Mouse (Mus musculus) skeletal muscle tissue, postnatal 0 days (tissue): ENCODE results near the gene Lce3c. TPM values are rescaled to one million over a fixed set of nuclear protein-coding genes. Genes with fewer than 3 reads are reported as not detected.

Experiments used
- polyA plus RNA-seq: library from polyadenylated mRNA; unstranded; fragments of >200 nt; fragmentation: Nextera tagmentation; extraction: Ambion mirVana; gene quantifications from 2 replicates; pipeline ENCODE4 v1.2.1, GENCODE M21; 2015

Lce3c gene
- polyA plus RNA-seq, result 5.2 TPM in 1 of 2 replicates, not detected in the other

DNA sequence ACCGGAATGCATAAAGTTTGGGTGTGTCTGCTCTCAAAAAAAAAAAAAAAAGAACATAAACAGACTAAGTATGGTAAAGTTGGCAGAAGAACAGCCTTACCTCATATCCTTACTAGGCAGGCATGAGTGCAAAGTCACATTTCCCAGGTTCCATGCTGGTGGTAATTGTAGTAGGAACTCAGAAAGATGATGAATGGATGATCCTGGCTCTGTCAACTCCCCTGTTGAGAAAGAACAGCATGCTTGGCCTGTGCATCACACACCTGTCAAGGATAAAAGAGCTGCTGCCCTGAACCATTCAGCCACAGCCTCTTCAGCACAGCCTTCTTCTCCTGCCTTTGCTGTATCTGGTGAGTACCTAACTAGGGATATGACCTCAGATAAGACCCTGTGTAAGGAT is at the start of gene Lce3c:
Gene Lce3c, plus strand, starts transcription at position 301 of the 400 bp plus-strand sequence.

GRCm38 (mm10) chr3:92926130-92926529 is 18.2 kb upstream of the Lce3c start, which contains the start of gene Lce3a:
Lce3a (minus strand) TSS chr3:92926230.

DNA sequence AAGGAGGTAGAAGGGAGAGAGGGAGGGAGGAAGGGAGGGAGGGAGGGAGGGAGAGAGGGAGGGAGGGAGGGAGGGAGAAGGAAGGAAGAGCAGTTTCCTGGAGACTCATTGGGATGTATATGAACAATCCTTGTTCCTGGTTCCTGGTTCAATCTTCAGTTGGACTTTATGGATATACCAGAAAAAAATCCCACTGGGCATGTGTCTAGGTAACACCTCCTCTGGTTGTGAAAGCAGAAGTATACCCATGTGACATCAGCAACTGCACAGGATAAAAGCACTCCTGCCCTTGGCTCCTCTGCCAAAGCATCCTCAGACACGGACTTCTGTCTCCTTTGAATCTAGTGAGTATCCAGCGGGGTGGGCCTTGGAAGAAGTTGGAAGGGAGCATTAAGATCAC is 11.6 kb upstream of the Lce3c start, which contains the start of gene Lce3b:
Gene Lce3b, plus strand, starts transcription at position 301 of the 400 bp plus-strand sequence.

GRCm38 (mm10) chr3:92957090-92957489 is 12.8 kb downstream of the Lce3c start, which contains the start of gene Lce3d:
Lce3d (plus strand) TSS chr3:92957390.

DNA sequence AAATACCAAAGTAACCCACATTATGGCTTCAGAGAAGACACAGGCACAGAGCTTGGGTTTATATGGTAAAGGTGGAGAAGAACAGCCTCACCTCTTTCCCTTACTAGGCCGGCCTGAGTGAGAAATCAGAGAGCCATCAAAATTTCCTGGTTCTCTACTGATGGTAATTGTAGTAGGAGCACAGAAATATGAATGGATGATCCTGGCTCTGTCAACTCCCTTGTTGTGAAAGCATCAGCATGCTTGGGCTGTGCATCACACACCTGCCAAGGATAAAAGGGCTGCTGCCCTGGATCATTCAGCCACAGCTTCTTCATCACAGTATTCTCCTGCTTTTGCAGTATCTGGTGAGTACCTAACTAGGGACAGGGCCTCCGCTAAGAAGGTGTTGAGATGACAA is 22.5 kb downstream of the Lce3c start, which contains the start of gene Lce3e:
Gene Lce3e, plus strand, starts transcription at position 301 of the 400 bp plus-strand sequence.

DNA sequence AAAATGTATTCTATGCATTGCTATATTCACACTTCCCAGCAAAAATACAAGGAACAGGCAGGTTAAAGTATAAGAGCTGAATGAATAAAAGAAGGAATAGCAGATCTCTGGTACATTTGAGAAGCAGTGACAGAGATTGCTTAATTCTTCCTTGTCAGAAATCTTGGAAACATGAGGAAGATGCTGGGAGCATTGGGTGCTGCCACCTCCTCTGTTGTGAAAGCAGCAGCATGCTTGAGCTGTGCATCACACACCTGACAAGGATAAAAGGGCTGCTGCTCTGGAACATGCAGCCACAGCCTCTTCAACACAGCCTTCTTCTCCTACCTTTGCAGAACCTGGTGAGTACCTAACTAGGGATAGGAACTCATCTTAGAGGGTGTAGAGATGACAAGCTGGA is 47.6 kb downstream of the Lce3c start, which contains the start of gene Lce3f:
Gene Lce3f, plus strand, starts transcription at position 301 of the 400 bp plus-strand sequence.

Other genes with a start within 250 kb of the Lce3c start
- 9.5 TPM in 1 of 2 replicates, not detected in the other for gene Lce1e, start 235.4 kb upstream of the Lce3c start, polyA plus RNA-seq
- gene Lce1f, start 224.1 kb upstream of the Lce3c start, polyA plus RNA-seq, result 9.6 TPM in 1 of 2 replicates, not detected in the other
- not detected in 2 replicates for gene Gm38119, start 205.4 kb upstream of the Lce3c start, polyA plus RNA-seq
- gene Lce1g, start 192.1 kb upstream of the Lce3c start, polyA plus RNA-seq, result 5.5 TPM in 1 of 2 replicates, not detected in the other
- 5.9 TPM in 1 of 2 replicates, not detected in the other for gene Lce1h, start 179.4 kb upstream of the Lce3c start, polyA plus RNA-seq
- gene Lce1i, start 165.6 kb upstream of the Lce3c start, polyA plus RNA-seq, result 12.5 TPM in 1 of 2 replicates, not detected in the other
- 3.5 TPM in 1 of 2 replicates, not detected in the other for gene Lce1j, start 154.0 kb upstream of the Lce3c start, polyA plus RNA-seq
- 2.4 TPM in 1 of 2 replicates, not detected in the other for gene Lce1k, start 136.6 kb upstream of the Lce3c start, polyA plus RNA-seq
- gene Kprp, start 117.2 kb upstream of the Lce3c start, polyA plus RNA-seq, result 3.5 TPM in 1 of 2 replicates, not detected in the other
- gene Lce1l, start 93.2 kb upstream of the Lce3c start, polyA plus RNA-seq, result 8.8 TPM in 1 of 2 replicates, not detected in the other
- gene 2310050C09Rik, start 74.3 kb upstream of the Lce3c start, polyA plus RNA-seq, result 8.3 TPM in 1 of 2 replicates, not detected in the other
- gene Lce3a, start 18.3 kb upstream of the Lce3c start, polyA plus RNA-seq, result not detected in 2 replicates
- not detected in 2 replicates for gene Lce3b, start 11.5 kb upstream of the Lce3c start, polyA plus RNA-seq
- not detected in 2 replicates for gene Lce3d, start 12.9 kb downstream of the Lce3c start, polyA plus RNA-seq
- gene Lce3e, start 22.6 kb downstream of the Lce3c start, polyA plus RNA-seq, result 0.35 TPM in 1 of 2 replicates, not detected in the other
- gene Lce3f, start 47.7 kb downstream of the Lce3c start, polyA plus RNA-seq, result not detected in 2 replicates
- 0.22 and 40.8 TPM in 2 replicates for gene Crct1, start 71.2 kb downstream of the Lce3c start, polyA plus RNA-seq
- gene Lce1m, start 74.6 kb downstream of the Lce3c start, polyA plus RNA-seq, result 61.0 TPM in 1 of 2 replicates, not detected in the other
- gene Gm4858, start 124.3 kb downstream of the Lce3c start, polyA plus RNA-seq, result not detected in 2 replicates
- not detected in 2 replicates for gene Crnn, start 200.3 kb downstream of the Lce3c start, polyA plus RNA-seq